Mouse (Mus musculus) mesoderm, embryonic 11.5 days (tissue): ENCODE data around the gene Rps6kb2.

ENCODE experiments used
- DNase-seq: peaks from one replicate; pipeline ENCODE4 v3.0.0-alpha.2; 2012; ENCODE audit warnings: low read depth, low spot score

Gene Rps6kb2

GRCm38 (mm10) chr19:4120496-4120895 lies 42.7 kb downstream of the Rps6kb2 start:
- no peak for DNase-seq

- no peak for DNase-seq
These were observed 43.3 kb downstream of the Rps6kb2 start for GRCm38 (mm10) chr19:4119716-4120487.

GRCm38 (mm10) chr19:4118350-4118749 lies 44.8 kb downstream of the Rps6kb2 start:
- DNase-seq = no peak

GRCm38 (mm10) chr19:4117006-4117405 lies 46.1 kb downstream of the Rps6kb2 start:
- no peak for DNase-seq

- DNase-seq = no peak
These were observed 47.3 kb downstream of the Rps6kb2 start for GRCm38 (mm10) chr19:4115816-4116215.

- no peak for DNase-seq
These were observed 48.0 kb downstream of the Rps6kb2 start for GRCm38 (mm10) chr19:4115144-4115543.

- DNase-seq = no peak
These were observed 48.6 kb downstream of the Rps6kb2 start for GRCm38 (mm10) chr19:4114551-4114950.

- no peak for DNase-seq
These were observed 49.3 kb downstream of the Rps6kb2 start for GRCm38 (mm10) chr19:4113806-4114230.

- DNase-seq = no peak
These were observed 49.9 kb downstream of the Rps6kb2 start for GRCm38 (mm10) chr19:4113186-4113805.

GRCm38 (mm10) chr19:4112063-4112960 lies 50.8 kb downstream of the Rps6kb2 start:
- DNase-seq = no peak

- DNase-seq = no peak
These were observed 54.6 kb downstream of the Rps6kb2 start for GRCm38 (mm10) chr19:4108535-4108934.

GRCm38 (mm10) chr19:4106654-4107053 lies 56.5 kb downstream of the Rps6kb2 start:
- DNase-seq = no peak

- no peak for DNase-seq
These were observed 58.4 kb downstream of the Rps6kb2 start for GRCm38 (mm10) chr19:4104675-4105194.
